Mouse (Mus musculus) MEL (cell line): ENCODE measurements around the gene Slc35c2.

Experiments used
- CTCF ChIP-seq, 3 experiments: IDR thresholded peaks in 2 of 3; conservative IDR thresholded peaks in 1 of 3; 2 replicates each; pipeline ENCODE4 v1.5.1; 2011 to 2012; ENCODE audit warnings: low read length in 3 of 3, low read depth in 2 of 3, mild to moderate bottlenecking in 2 of 3, improper control_type of control experiment in 1 of 3, inconsistent platforms in 1 of 3, mixed read lengths in 1 of 3, moderate library complexity in 1 of 3; ENCODE audit not compliant: control insufficient read depth in 1 of 3, insufficient read depth in 1 of 3, poor library complexity in 1 of 3, severe bottlenecking in 1 of 3
- EP300 ChIP-seq, 2 experiments: IDR thresholded peaks; 2 replicates each; pipeline ENCODE4 v1.6.1; 2011; ENCODE audit warnings: improper control_type of control experiment in 2 of 2, low read length in 2 of 2, low read depth in 1 of 2, mild to moderate bottlenecking in 1 of 2
- NRF1 ChIP-seq: IDR thresholded peaks from 2 replicates; pipeline ENCODE4 v1.6.1; 2014; ENCODE audit warnings: low read depth, mild to moderate bottlenecking, inconsistent platforms, low read length, improper control_type of control experiment, moderate library complexity; ENCODE audit not compliant: poor library complexity, insufficient read depth, severe bottlenecking
- POLR2A ChIP-seq, 2 experiments: IDR thresholded peaks; 2 replicates each; pipeline ENCODE4 v1.6.1; 2011 to 2012; ENCODE audit warnings: low read length in 2 of 2, mild to moderate bottlenecking in 2 of 2, control low read depth in 1 of 2, improper control_type of control experiment in 1 of 2, low read depth in 1 of 2, moderate library complexity in 1 of 2; ENCODE audit not compliant: control insufficient read depth in 1 of 2, insufficient read depth in 1 of 2, poor library complexity in 1 of 2
- POLR2AphosphoS2 ChIP-seq: IDR thresholded peaks from 2 replicates; pipeline ENCODE4 v1.6.1; 2011; ENCODE audit warnings: low read length, improper control_type of control experiment

- TF ChIP-seq POLR2AphosphoS2 (no peak), POLR2A (IDR thresholded peaks at IDR 0.05; ENCODE audit: control insufficient read depth in 1 of 2, insufficient read depth in 1 of 2, low read depth in 1 of 2, low read length in 2 of 2, poor library complexity in 1 of 2) (no peak), CTCF (IDR thresholded peaks at IDR 0.05 in 2 of 3, conservative IDR thresholded peaks at IDR 0.05 in 1 of 3; ENCODE audit: control insufficient read depth in 1 of 3, insufficient read depth in 1 of 3, low read depth in 2 of 3, low read length in 3 of 3, poor library complexity in 1 of 3, severe bottlenecking in 1 of 3) (no peak), EP300 (IDR thresholded peaks at IDR 0.05; ENCODE audit: low read depth in 1 of 2, low read length in 2 of 2) (no peak), NRF1 (no peak)
These were observed 53.4 kb downstream of the Slc35c2 start for GRCm38 (mm10) chr2:165234291-165234612.
